Mouse (Mus musculus) skeletal muscle tissue, postnatal 0 days (tissue): ENCODE data around the gene Olfr1321. TPM values are rescaled to one million over a fixed set of nuclear protein-coding genes. Genes with fewer than 3 reads are reported as not detected.

Experiments used
- polyA plus RNA-seq: library from polyadenylated mRNA; unstranded; fragments of >200 nt; fragmentation: Nextera tagmentation; extraction: Ambion mirVana; gene quantifications from 2 replicates; pipeline ENCODE4 v1.2.1, GENCODE M21; 2015

The Olfr1321 gene
- 0.05 and 0.06 TPM in 2 replicates for polyA plus RNA-seq

DNA sequence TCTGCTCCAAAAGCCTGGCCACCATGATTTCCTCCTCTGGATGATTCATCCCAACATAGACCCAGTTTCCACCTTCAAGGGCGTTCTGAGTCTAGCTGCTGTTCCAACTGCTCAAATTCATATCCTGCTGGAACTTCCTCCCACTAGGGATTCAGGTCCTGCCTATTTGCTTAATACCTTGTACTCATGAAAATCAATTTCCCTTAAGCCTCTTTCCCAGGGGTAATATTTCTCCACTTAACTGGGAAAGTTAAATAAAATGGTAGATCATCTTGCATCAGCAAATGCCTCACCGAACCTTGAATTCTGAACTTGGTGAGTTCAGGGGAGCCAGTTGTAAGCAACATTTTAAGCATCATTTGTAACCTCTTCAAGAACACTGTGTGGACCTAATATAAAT, at the start of gene Olfr1321:
Olfr1321 (minus strand) TSS at position 101 of the 400 bp plus-strand sequence.

Other genes with a start within 250 kb of the Olfr1321 start
- gene Olfr1320, start 62.7 kb downstream of the Olfr1321 start, polyA plus RNA-seq, result not detected in 2 replicates
- gene Igsf1, start 62.7 kb upstream of the Olfr1321 start, polyA plus RNA-seq, result 103 and 106 TPM in 2 replicates
- gene Olfr1322, start 156.4 kb upstream of the Olfr1321 start, polyA plus RNA-seq, result not detected in 2 replicates